Mouse (Mus musculus): ENCODE data around the gene Prr3. TPM values are rescaled to one million over a fixed set of nuclear protein-coding genes. Genes with fewer than 3 reads are reported as not detected.
"Not testable (repeated sequence)": the region's sequence is repeated elsewhere in the genome, so short reads cannot be mapped to it uniquely, and the experiment has no call there.

Gene Prr3
- polyA plus RNA-seq, 1 experiment from 2014 or later = 31.5 TPM

- Histone ChIP-seq H3K4me2 (ENCODE audit: low read depth, low read length) (no peak overlapping the region), H3K36me3 (ENCODE audit: control insufficient read depth, insufficient read depth, low read length) (peaks cover 32% of the 10 kb centered on the region), H3K4me1 (ENCODE audit: control insufficient read depth, insufficient read depth, low read length) (peaks cover 16% of the 10 kb centered on the region), H3K9ac (ENCODE audit: low read depth, low read length) (no peak overlapping the region), H3K4me3 (ENCODE audit: low read depth, low read length) (no peak overlapping the region), H3K27me3 (replicated peaks; ENCODE audit: control insufficient read depth, insufficient read depth, low read length) (no peaks in the 10 kb centered on the region), H3K27ac (replicated peaks; ENCODE audit: low read depth, low read length) (no peak overlapping the region), H3K9me3 (ENCODE audit: control insufficient read depth, low read length) (no peaks in the 10 kb centered on the region)
- ATAC-seq (ENCODE audit: low read depth) (no peak), DNase-seq (ENCODE audit: low spot score) (no peak)
- 92% methylated on average over 2 of the region's 2 CpGs for WGBS
These were observed 12.4 kb downstream of the Prr3 start for GRCm38 (mm10) chr17:35967621-35968020.

DNA sequence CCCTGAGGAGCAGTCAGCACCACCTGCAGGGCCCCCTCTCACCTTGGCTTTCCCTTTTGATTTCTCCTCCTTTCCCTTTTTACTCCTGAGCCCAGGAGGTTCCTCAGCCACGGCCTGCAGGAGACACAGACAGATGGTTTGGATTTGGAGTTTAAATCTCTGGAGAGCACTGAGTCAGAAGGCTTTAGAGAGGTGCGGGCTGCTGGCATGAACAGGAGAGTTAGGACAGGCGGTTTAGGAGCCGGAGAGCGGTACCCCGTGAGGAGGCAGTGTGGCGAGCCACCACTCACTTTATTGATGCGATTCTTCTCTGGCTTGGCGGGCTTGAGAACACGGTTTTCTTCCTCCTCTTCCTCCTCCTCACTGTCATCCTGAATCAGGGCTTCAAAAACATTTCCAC, 16.8 kb downstream of the Prr3 start:
- no peak for ATAC-seq (ENCODE audit: low read depth)
- H3K36me3 ChIP-seq (ENCODE audit: control insufficient read depth, insufficient read depth, low read length) = peaks cover 68% of the 10 kb centered on the region
- whole genome bisulfite sequencing = 81% methylated on average over 10 of the region's 10 CpGs

DNA sequence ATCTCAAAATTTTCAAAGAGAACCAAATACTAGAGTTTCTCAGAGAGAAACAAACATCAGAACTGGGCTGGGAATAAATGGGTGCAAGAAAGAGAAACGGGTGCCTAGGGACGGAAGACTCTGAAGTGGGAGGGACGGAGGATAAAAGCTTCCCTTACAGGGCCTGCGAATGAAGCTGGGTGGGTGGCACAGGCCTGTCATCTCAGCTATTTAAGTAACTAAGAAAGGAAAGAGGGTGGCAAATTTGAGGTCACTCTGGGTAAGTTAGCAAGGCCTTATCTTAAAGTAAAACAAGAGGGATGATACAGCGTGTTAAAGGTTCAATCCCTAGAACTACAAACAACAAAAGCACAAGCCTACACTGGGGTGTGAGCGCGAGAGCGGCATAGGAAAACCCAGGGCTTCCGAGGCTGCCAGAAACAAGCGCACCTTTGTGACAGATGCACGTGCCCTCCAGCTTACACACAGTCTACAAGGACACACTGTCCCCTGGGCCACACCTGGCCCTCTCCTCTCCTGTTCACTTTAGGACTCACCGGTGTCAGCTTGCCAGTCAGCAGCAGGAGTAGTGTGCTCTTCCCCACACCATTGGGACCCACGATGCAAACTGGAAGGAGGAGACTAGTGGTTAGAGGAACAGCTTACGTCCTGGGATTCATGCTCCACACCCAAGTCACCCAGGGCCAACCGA, 21.4 kb downstream of the Prr3 start:
- H3K4me3 ChIP-seq (ENCODE audit: low read depth, low read length) = no peak overlapping the region
- H3K4me1 ChIP-seq (ENCODE audit: control insufficient read depth, insufficient read depth, low read length) = no peaks in the 10 kb centered on the region
- no peak overlapping the region for H3K4me2 ChIP-seq (ENCODE audit: low read depth, low read length)
- DNase-seq (ENCODE audit: low spot score) (no peak), ATAC-seq (ENCODE audit: low read depth) (no peak)
- no peaks in the 10 kb centered on the region for H3K27me3 ChIP-seq (replicated peaks; ENCODE audit: control insufficient read depth, insufficient read depth, low read length)
- no peak overlapping the region for H3K9ac ChIP-seq (ENCODE audit: low read depth, low read length)
- WGBS = 93% methylated on average over 15 of the region's 15 CpGs
- H3K9me3 ChIP-seq (ENCODE audit: control insufficient read depth, low read length) = no peaks in the 10 kb centered on the region
- no peak overlapping the region for H3K27ac ChIP-seq (replicated peaks; ENCODE audit: low read depth, low read length)
- peaks cover 83% of the 10 kb centered on the region for H3K36me3 ChIP-seq (ENCODE audit: control insufficient read depth, insufficient read depth, low read length)

More for the DNA sequence above, 16.8 kb downstream of the Prr3 start:
- Histone ChIP-seq H3K27ac (replicated peaks; ENCODE audit: low read depth, low read length) (no peak overlapping the region), H3K4me2 (ENCODE audit: low read depth, low read length) (no peak overlapping the region), H3K9ac (ENCODE audit: low read depth, low read length) (no peak overlapping the region), H3K4me1 (ENCODE audit: control insufficient read depth, insufficient read depth, low read length) (peaks cover 1% of the 10 kb centered on the region; the same call in 1 of the 2 replicates), H3K4me3 (ENCODE audit: low read depth, low read length) (no peak overlapping the region), H3K27me3 (replicated peaks; ENCODE audit: control insufficient read depth, insufficient read depth, low read length) (no peaks in the 10 kb centered on the region), H3K9me3 (ENCODE audit: control insufficient read depth, low read length) (no peaks in the 10 kb centered on the region)
- DNase-seq (ENCODE audit: low spot score) = no peak

GRCm38 (mm10) chr17:35954665-35955064, 25.4 kb downstream of the Prr3 start:
- ATAC-seq (ENCODE audit: low read depth) (no peak), DNase-seq (ENCODE audit: low spot score) (no peak)
- Histone ChIP-seq H3K27ac (replicated peaks; ENCODE audit: low read depth, low read length) (no peak overlapping the region), H3K27me3 (replicated peaks; ENCODE audit: control insufficient read depth, insufficient read depth, low read length) (no peaks in the 10 kb centered on the region), H3K4me3 (ENCODE audit: low read depth, low read length) (no peak overlapping the region), H3K9ac (ENCODE audit: low read depth, low read length) (no peak overlapping the region), H3K9me3 (ENCODE audit: control insufficient read depth, low read length) (no peaks in the 10 kb centered on the region), H3K36me3 (ENCODE audit: control insufficient read depth, insufficient read depth, low read length) (peaks cover 42% of the 10 kb centered on the region), H3K4me1 (ENCODE audit: control insufficient read depth, insufficient read depth, low read length) (no peaks in the 10 kb centered on the region), H3K4me2 (ENCODE audit: low read depth, low read length) (no peak overlapping the region)
- 77% methylated on average over 8 of the region's 8 CpGs for WGBS

DNA sequence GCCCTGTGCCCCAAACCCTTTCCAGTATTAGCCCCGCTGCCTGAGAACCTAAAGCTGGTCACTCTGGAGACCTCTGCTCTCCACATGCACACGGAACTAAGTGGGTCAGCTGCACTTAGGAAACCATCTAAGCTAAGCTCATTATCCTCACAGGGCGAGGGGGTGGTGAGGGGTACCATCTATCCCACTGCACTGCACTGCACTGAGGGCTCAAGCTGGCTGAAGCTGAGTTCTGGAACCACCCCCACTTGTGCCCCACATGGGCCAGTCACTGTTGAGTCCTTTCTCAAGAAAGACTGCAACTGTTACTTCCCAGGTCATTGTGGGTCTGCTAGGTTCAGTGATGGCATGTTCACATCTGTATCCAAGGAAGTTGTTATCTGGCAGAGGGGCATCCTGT, 27.5 kb downstream of the Prr3 start:
- H3K9me3 ChIP-seq (ENCODE audit: control insufficient read depth, low read length); H3K27me3 ChIP-seq (replicated peaks; ENCODE audit: control insufficient read depth, insufficient read depth, low read length); H3K4me2 ChIP-seq (ENCODE audit: low read depth, low read length); ATAC-seq (ENCODE audit: low read depth); H3K9ac ChIP-seq (ENCODE audit: low read depth, low read length); H3K27ac ChIP-seq (replicated peaks; ENCODE audit: low read depth, low read length); DNase-seq (ENCODE audit: low spot score); H3K4me1 ChIP-seq (ENCODE audit: control insufficient read depth, insufficient read depth, low read length); H3K4me3 ChIP-seq (ENCODE audit: low read depth, low read length): not testable (repeated sequence)
- peaks cover 22% of the 10 kb centered on the region for H3K36me3 ChIP-seq (ENCODE audit: control insufficient read depth, insufficient read depth, low read length)
- 73% methylated on average over 2 of the region's 3 CpGs for WGBS

DNA sequence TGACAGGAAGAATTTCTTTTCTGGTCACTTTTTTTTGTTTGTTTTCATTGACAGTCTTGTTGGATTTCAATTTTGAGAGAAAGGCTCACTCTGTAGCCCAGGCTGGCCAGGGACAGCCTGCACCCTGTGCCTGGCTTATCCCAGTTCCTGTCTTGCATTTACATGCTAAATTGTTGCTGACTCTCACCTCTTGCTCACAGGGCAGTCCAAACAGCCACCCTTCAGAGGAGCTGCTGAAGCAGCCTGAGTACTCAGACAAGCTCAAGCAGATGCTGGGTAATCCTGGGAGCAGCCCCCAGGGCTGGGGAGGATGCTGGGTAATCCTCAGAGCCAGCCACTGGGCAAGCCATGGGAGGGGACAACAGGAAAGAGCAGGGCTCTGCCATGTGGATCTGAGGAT, 29.1 kb downstream of the Prr3 start:
- H3K4me1 ChIP-seq (ENCODE audit: control insufficient read depth, insufficient read depth, low read length); H3K4me3 ChIP-seq (ENCODE audit: low read depth, low read length); H3K27me3 ChIP-seq (replicated peaks; ENCODE audit: control insufficient read depth, insufficient read depth, low read length); H3K9ac ChIP-seq (ENCODE audit: low read depth, low read length); H3K4me2 ChIP-seq (ENCODE audit: low read depth, low read length); H3K36me3 ChIP-seq (ENCODE audit: control insufficient read depth, insufficient read depth, low read length); H3K9me3 ChIP-seq (ENCODE audit: control insufficient read depth, low read length); ATAC-seq (ENCODE audit: low read depth); H3K27ac ChIP-seq (replicated peaks; ENCODE audit: low read depth, low read length); DNase-seq (ENCODE audit: low spot score): not testable (repeated sequence)

DNA sequence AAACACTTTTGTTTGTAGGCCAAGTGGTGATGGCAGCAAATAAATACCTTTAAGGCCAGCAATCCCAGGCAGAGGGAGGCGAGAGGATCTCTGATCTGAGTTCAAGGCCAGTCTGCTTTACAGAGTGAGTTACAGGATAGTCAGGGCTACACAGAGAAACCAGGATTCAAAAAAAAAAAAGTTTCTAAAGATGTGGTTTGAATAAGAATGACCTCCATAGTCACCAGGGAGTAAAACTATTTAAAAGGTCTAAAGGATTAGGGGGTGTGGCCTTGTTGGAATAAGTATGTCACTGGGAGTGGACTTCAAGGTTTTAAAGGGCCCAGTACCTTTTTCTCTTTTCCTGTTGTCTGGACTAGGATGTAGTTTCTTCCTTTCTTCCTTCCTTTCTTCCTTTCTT, 40.1 kb downstream of the Prr3 start:
- no peaks in the 10 kb centered on the region for H3K27me3 ChIP-seq (replicated peaks; ENCODE audit: control insufficient read depth, insufficient read depth, low read length)
- ATAC-seq (ENCODE audit: low read depth) = no peak
- DNase-seq (ENCODE audit: low spot score) = no peak

DNA sequence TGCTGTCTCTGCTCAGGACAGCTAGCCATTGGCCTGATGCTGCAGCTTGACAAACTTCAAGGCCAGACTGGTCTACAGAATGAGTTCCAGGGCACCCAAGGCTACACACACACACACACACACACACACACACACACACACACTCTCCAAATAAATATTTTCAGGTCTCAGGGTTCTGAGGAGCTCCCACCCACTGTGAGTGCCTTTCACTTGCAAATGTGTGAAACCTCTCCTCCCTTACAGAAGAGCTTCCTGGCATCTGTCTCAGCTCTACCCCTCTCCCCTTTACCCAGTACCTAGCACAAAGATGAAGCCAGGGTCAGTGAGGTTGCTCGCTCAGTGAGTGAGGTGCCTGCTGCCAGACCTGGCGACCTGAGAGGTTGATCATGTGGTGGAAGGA, 40.9 kb downstream of the Prr3 start:
- Histone ChIP-seq H3K9me3 (ENCODE audit: control insufficient read depth, low read length) (no peaks in the 10 kb centered on the region), H3K27ac (replicated peaks; ENCODE audit: low read depth, low read length) (no peak overlapping the region), H3K27me3 (replicated peaks; ENCODE audit: control insufficient read depth, insufficient read depth, low read length) (no peaks in the 10 kb centered on the region), H3K36me3 (ENCODE audit: control insufficient read depth, insufficient read depth, low read length) (no peaks in the 10 kb centered on the region), H3K4me3 (ENCODE audit: low read depth, low read length) (no peak overlapping the region), H3K4me1 (ENCODE audit: control insufficient read depth, insufficient read depth, low read length) (no peaks in the 10 kb centered on the region), H3K9ac (ENCODE audit: low read depth, low read length) (no peak overlapping the region), H3K4me2 (ENCODE audit: low read depth, low read length) (no peak overlapping the region)
- WGBS = 55% methylated on average over 2 of the region's 2 CpGs
- ATAC-seq (ENCODE audit: low read depth) (no peak), DNase-seq (ENCODE audit: low spot score) (no peak)

More for the DNA sequence above, 40.1 kb downstream of the Prr3 start:
- no peaks in the 10 kb centered on the region for H3K36me3 ChIP-seq (ENCODE audit: control insufficient read depth, insufficient read depth, low read length)
- H3K9ac ChIP-seq (ENCODE audit: low read depth, low read length) = no peak overlapping the region
- no peak overlapping the region for H3K4me3 ChIP-seq (ENCODE audit: low read depth, low read length)
- H3K9me3 ChIP-seq (ENCODE audit: control insufficient read depth, low read length) = no peaks in the 10 kb centered on the region
- no peaks in the 10 kb centered on the region for H3K4me1 ChIP-seq (ENCODE audit: control insufficient read depth, insufficient read depth, low read length)
- H3K4me2 ChIP-seq (ENCODE audit: low read depth, low read length) = no peak overlapping the region
- WGBS = 51% methylated on average over 1 of the region's 1 CpGs
- H3K27ac ChIP-seq (replicated peaks; ENCODE audit: low read depth, low read length) = no peak overlapping the region

GRCm38 (mm10) chr17:35937700-35938348, 42.2 kb downstream of the Prr3 start:
- H3K27ac ChIP-seq (replicated peaks; ENCODE audit: low read depth, low read length) = no peak overlapping the region
- H3K4me3 ChIP-seq (ENCODE audit: low read depth, low read length) = no peak overlapping the region
- no peaks in the 10 kb centered on the region for H3K9me3 ChIP-seq (ENCODE audit: control insufficient read depth, low read length)
- no peak overlapping the region for H3K4me2 ChIP-seq (ENCODE audit: low read depth, low read length)
- no peak overlapping the region for H3K9ac ChIP-seq (ENCODE audit: low read depth, low read length)
- no peaks in the 10 kb centered on the region for H3K36me3 ChIP-seq (ENCODE audit: control insufficient read depth, insufficient read depth, low read length)
- DNase-seq (ENCODE audit: low spot score) (peak; percentile 63), ATAC-seq (ENCODE audit: low read depth) (peak; percentile 70; the same call in 1 of the 2 replicates)
- no peaks in the 10 kb centered on the region for H3K27me3 ChIP-seq (replicated peaks; ENCODE audit: control insufficient read depth, insufficient read depth, low read length)
- WGBS = 39% methylated on average over 2 of the region's 2 CpGs
- no peaks in the 10 kb centered on the region for H3K4me1 ChIP-seq (ENCODE audit: control insufficient read depth, insufficient read depth, low read length)
